Mouse (Mus musculus) lung, postnatal 0 days (tissue): ENCODE results near the gene Ttll3.

Experiments
- CTCF ChIP-seq: IDR thresholded peaks from 2 replicates; pipeline ENCODE4 v1.5.1; 2016; ENCODE audit warnings: antibody characterized with exemption, mild to moderate bottlenecking
- EP300 ChIP-seq: IDR thresholded peaks from 2 replicates; pipeline ENCODE4 v1.6.1; 2016; ENCODE audit warnings: antibody characterized with exemption, mild to moderate bottlenecking, control low read depth

GRCm38 (mm10) chr6:113395501-113395900, 6.4 kb downstream of the Ttll3 start:
- no peak for TF ChIP-seq CTCF
- TF ChIP-seq EP300 = no peak
